ENCODE assay signal across 8 mouse cellular contexts in the genomic region with DNA sequence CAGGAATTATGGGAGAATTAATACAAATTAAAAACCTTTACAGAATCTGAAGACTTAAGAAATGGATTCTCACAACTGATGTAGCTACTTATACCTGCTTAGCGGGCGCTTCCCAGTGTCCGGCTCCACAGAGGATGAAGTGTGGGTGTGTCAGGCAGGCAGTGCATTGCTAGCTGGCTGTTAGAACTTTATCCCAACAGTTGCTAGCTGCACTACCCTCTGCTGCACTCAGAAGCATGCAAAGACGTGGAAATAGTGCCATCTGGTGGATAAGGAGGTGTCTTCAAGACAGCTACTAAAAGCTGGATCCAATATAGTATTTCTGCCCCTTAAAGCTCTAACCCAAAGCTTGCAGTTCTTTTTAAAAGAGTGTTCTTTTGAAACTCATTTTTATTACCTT. TPM values are rescaled to one million over a fixed set of nuclear protein-coding genes. Genes with fewer than 3 reads are reported as not detected.
DNase-seq lines count a peak whose midpoint lies in the region; ATAC-seq and TF ChIP-seq lines count a peak whose summit lies in the region.

No protein-coding gene starts in this region.

- H3K4me1 ChIP-seq in erythroblast, embryonic 14.5 days (ENCODE audit: control insufficient read depth): peaks cover 18% of the 10 kb centered on the region
- H3K4me1 ChIP-seq in heart, embryonic 12.5 days (replicated peaks): peaks cover 30% of the 10 kb centered on the region
- peaks cover 28% of the 10 kb centered on the region for H3K4me1 ChIP-seq in kidney, embryonic 16.5 days (ENCODE audit: insufficient read depth, low read length)
- peaks cover 12% of the 10 kb centered on the region; the same call in 1 of the 2 replicates for H3K4me1 ChIP-seq in stomach, embryonic 16.5 days (ENCODE audit: control insufficient read depth, insufficient read depth, low read length)

- ATAC-seq in CD4-positive, CD25-positive, alpha-beta regulatory T cell, adult 4 months: peak; percentile 75
- peak; percentile 69; the same call in 1 of the 2 replicates for ATAC-seq in heart, embryonic 12.5 days (ENCODE audit: insufficient number of reproducible peaks, low FRiP score)
- peak; percentile 87 for ATAC-seq in kidney, embryonic 16.5 days (ENCODE audit: low FRiP score, low TSS enrichment)
- ATAC-seq in monocyte, adult 5-6 weeks (replicated peaks; ENCODE audit: insufficient number of reproducible peaks, low FRiP score, low TSS enrichment, poor library complexity, severe bottlenecking): peak; percentile 72
- peak; percentile 88 for ATAC-seq in stomach, embryonic 16.5 days (ENCODE audit: insufficient read depth, low FRiP score)

- H3K27me3 ChIP-seq in erythroblast, embryonic 14.5 days (ENCODE audit: control insufficient read depth): peaks cover 79% of the 10 kb centered on the region
- H3K27me3 ChIP-seq in heart, embryonic 12.5 days (replicated peaks): peaks cover 43% of the 10 kb centered on the region
- peaks cover 41% of the 10 kb centered on the region for H3K27me3 ChIP-seq in kidney, embryonic 16.5 days (ENCODE audit: insufficient read depth, low read length)
- H3K27me3 ChIP-seq in stomach, embryonic 16.5 days (ENCODE audit: control insufficient read depth, insufficient read depth, low read length): peaks cover 26% of the 10 kb centered on the region

- peak; percentile 78; the same call in 1 of the 2 replicates for TF ChIP-seq CTCF in brain, embryonic 14.5 days (IDR thresholded peaks at IDR 0.05; ENCODE audit: borderline replicate concordance, extremely low read depth, insufficient read depth, insufficient read length)

- WGBS in heart, embryonic 12.5 days: under 1% methylated on average over 4 of the region's 4 CpGs
- 0% methylated on average over 4 of the region's 4 CpGs for WGBS in kidney, embryonic 16.5 days
- 0% methylated on average over 4 of the region's 4 CpGs for WGBS in stomach, embryonic 16.5 days

- no peak overlapping the region for H3K9ac ChIP-seq in heart, embryonic 12.5 days
- H3K9ac ChIP-seq in kidney, embryonic 16.5 days (replicated peaks; ENCODE audit: low read length): no peak overlapping the region
- H3K9ac ChIP-seq in stomach, embryonic 16.5 days (ENCODE audit: low read length): no peak overlapping the region

- no peak overlapping the region for H3K27ac ChIP-seq in heart, embryonic 12.5 days (ENCODE audit: poor library complexity, severe bottlenecking)
- H3K27ac ChIP-seq in kidney, embryonic 16.5 days (ENCODE audit: low read length): no peak overlapping the region
- no peak overlapping the region for H3K27ac ChIP-seq in stomach, embryonic 16.5 days (ENCODE audit: low read length)

- peak; percentile 97 for DNase-seq in brain, embryonic 14.5 days (ENCODE audit: low read depth)
- DNase-seq in liver: peak; percentile 68

- H3K4me2 ChIP-seq in heart, embryonic 12.5 days: peak overlapping the region; percentile 92
- peak overlapping the region; percentile 98 for H3K4me2 ChIP-seq in kidney, embryonic 16.5 days (replicated peaks; ENCODE audit: low read depth, low read length)
- H3K4me2 ChIP-seq in stomach, embryonic 16.5 days (ENCODE audit: low read depth, low read length): peak overlapping the region; percentile 99

- no peak for TF ChIP-seq POLR2A in brain, embryonic 14.5 days (IDR thresholded peaks at IDR 0.05; ENCODE audit: borderline replicate concordance, extremely low read depth, insufficient read depth, insufficient read length, poor library complexity, severe bottlenecking)

- peak overlapping the region; percentile 67 for H3K4me3 ChIP-seq in erythroblast, embryonic 14.5 days (replicated peaks)
- H3K4me3 ChIP-seq in heart, embryonic 12.5 days: peak overlapping the region; percentile 57
- peak overlapping the region; percentile 63 for H3K4me3 ChIP-seq in kidney, embryonic 16.5 days (ENCODE audit: low read length)
- peak overlapping the region; percentile 60 for H3K4me3 ChIP-seq in stomach, embryonic 16.5 days (replicated peaks; ENCODE audit: low read length)

- H3K36me3 ChIP-seq in erythroblast, embryonic 14.5 days (ENCODE audit: control insufficient read depth): no peaks in the 10 kb centered on the region
- no peaks in the 10 kb centered on the region for H3K36me3 ChIP-seq in heart, embryonic 12.5 days
- H3K36me3 ChIP-seq in kidney, embryonic 16.5 days (ENCODE audit: insufficient read depth, low read length): no peaks in the 10 kb centered on the region
- H3K36me3 ChIP-seq in stomach, embryonic 16.5 days (ENCODE audit: control insufficient read depth, insufficient read depth, low read length): no peaks in the 10 kb centered on the region

- no peaks in the 10 kb centered on the region; the same call in 1 of the 2 replicates for H3K9me3 ChIP-seq in erythroblast, embryonic 14.5 days (ENCODE audit: control insufficient read depth, low read length)
- no peaks in the 10 kb centered on the region for H3K9me3 ChIP-seq in heart, embryonic 12.5 days (replicated peaks)
- no peaks in the 10 kb centered on the region for H3K9me3 ChIP-seq in kidney, embryonic 16.5 days (ENCODE audit: low read length)
- no peaks in the 10 kb centered on the region for H3K9me3 ChIP-seq in stomach, embryonic 16.5 days (replicated peaks; ENCODE audit: control insufficient read depth, low read length)

RNA-seq across cellular contexts. Expression of gene Cdc20b, which starts 0.9 kb away (rescaled TPM):
- not detected for polyA plus RNA-seq in CD4-positive, CD25-positive, alpha-beta regulatory T cell, adult 4 months (2017; shearing (Covaris generic))
- 0.86 and 1.1 TPM in 2 replicates for polyA plus RNA-seq in brain, embryonic 14.5 days (2012; rRNA removed)
- polyA plus RNA-seq in erythroblast, embryonic 14.5 days (2012): not detected in 2 replicates
- not detected in 2 replicates for polyA plus RNA-seq in heart, embryonic 12.5 days (2016; fragmentation: Nextera tagmentation; extraction: Ambion mirVana)
- not detected in 2 replicates for polyA plus RNA-seq in kidney, embryonic 16.5 days (2015; fragmentation: Nextera tagmentation; extraction: Ambion mirVana)
- total RNA-seq in monocyte, adult 5-6 weeks (2017): 1.0 to 11.5 TPM (median 6.1 TPM) in 3 replicates
- 0.08 TPM in 1 of 2 replicates, not detected in the other for polyA plus RNA-seq in stomach, embryonic 16.5 days (2015; fragmentation: Nextera tagmentation; extraction: Ambion mirVana)

RNA-seq across cellular contexts. Expression of gene Gpx8, which starts 10.4 kb away (rescaled TPM):
- polyA plus RNA-seq in CD4-positive, CD25-positive, alpha-beta regulatory T cell, adult 4 months (2017; shearing (Covaris generic)): not detected
- 25.5 and 30.1 TPM in 2 replicates for polyA plus RNA-seq in brain, embryonic 14.5 days (2012; rRNA removed)
- polyA plus RNA-seq in erythroblast, embryonic 14.5 days (2012): not detected in 2 replicates
- polyA plus RNA-seq in heart, embryonic 12.5 days (2016; fragmentation: Nextera tagmentation; extraction: Ambion mirVana): 142 and 148 TPM in 2 replicates
- 146 and 150 TPM in 2 replicates for polyA plus RNA-seq in kidney, embryonic 16.5 days (2015; fragmentation: Nextera tagmentation; extraction: Ambion mirVana)
- 8.4 to 18.8 TPM (median 16.9 TPM) in 3 replicates for total RNA-seq in monocyte, adult 5-6 weeks (2017)
- polyA plus RNA-seq in stomach, embryonic 16.5 days (2015; fragmentation: Nextera tagmentation; extraction: Ambion mirVana): 143 and 156 TPM in 2 replicates

RNA-seq across cellular contexts. Expression of gene Mcidas, which starts 42.2 kb away (rescaled TPM):
- under 1 TPM in 1 of 2 experiments, not detected in 1; 0.13 TPM for polyA plus RNA-seq in CD4-positive, CD25-positive, alpha-beta regulatory T cell, adult 4 months (2017; shearing (Covaris generic))
- polyA plus RNA-seq in brain, embryonic 14.5 days (2012; rRNA removed): 0.85 and 1.1 TPM in 2 replicates
- polyA plus RNA-seq in erythroblast, embryonic 14.5 days (2012): not detected in 2 replicates
- not detected in 2 replicates for polyA plus RNA-seq in heart, embryonic 12.5 days (2016; fragmentation: Nextera tagmentation; extraction: Ambion mirVana)
- 0.34 TPM in 1 of 2 replicates, not detected in the other for polyA plus RNA-seq in kidney, embryonic 16.5 days (2015; fragmentation: Nextera tagmentation; extraction: Ambion mirVana)
- not detected in 3 replicates for total RNA-seq in monocyte, adult 5-6 weeks (2017)
- polyA plus RNA-seq in stomach, embryonic 16.5 days (2015; fragmentation: Nextera tagmentation; extraction: Ambion mirVana): 0.21 and 0.30 TPM in 2 replicates

RNA-seq across cellular contexts. Expression of gene Ccno, which starts 48.2 kb away (rescaled TPM):
- polyA plus RNA-seq in CD4-positive, CD25-positive, alpha-beta regulatory T cell, adult 4 months (2017; shearing (Covaris generic)): not detected
- polyA plus RNA-seq in brain, embryonic 14.5 days (2012; rRNA removed): 3.0 and 3.8 TPM in 2 replicates
- not detected in 2 replicates for polyA plus RNA-seq in erythroblast, embryonic 14.5 days (2012)
- polyA plus RNA-seq in heart, embryonic 12.5 days (2016; fragmentation: Nextera tagmentation; extraction: Ambion mirVana): 0.14 TPM in 1 of 2 replicates, not detected in the other
- polyA plus RNA-seq in kidney, embryonic 16.5 days (2015; fragmentation: Nextera tagmentation; extraction: Ambion mirVana): 0.51 and 0.57 TPM in 2 replicates
- 0.48 to 1.8 TPM (median 0.49 TPM) in 3 replicates for total RNA-seq in monocyte, adult 5-6 weeks (2017)
- 0.63 and 0.97 TPM in 2 replicates for polyA plus RNA-seq in stomach, embryonic 16.5 days (2015; fragmentation: Nextera tagmentation; extraction: Ambion mirVana)

Comparison
In these comparisons a context has a peak if more than half of its experiments do, and no peak if none do; other contexts are left out.
1. RNA of gene Gpx8, which starts 10.4 kb away (polyA plus RNA-seq): 143 to 156 TPM in stomach, embryonic 16.5 days, 146 to 150 TPM in kidney, embryonic 16.5 days, 142 to 148 TPM in heart, embryonic 12.5 days and 25.5 to 30.1 TPM in brain, embryonic 14.5 days; not detected in CD4-positive, CD25-positive, alpha-beta regulatory T cell, adult 4 months and not detected in erythroblast, embryonic 14.5 days; every median in the first group is over 10 times any median in the second.
2. Peak in every context shown above with its lines, with median percentiles within 50 percentile points of each other: ATAC-seq, H3K4me3 ChIP-seq and H3K4me2 ChIP-seq.